Mouse (Mus musculus) heart, embryonic 14.5 days (tissue): ENCODE data around the gene Polr1c. TPM values are rescaled to one million over a fixed set of nuclear protein-coding genes. Genes with fewer than 3 reads are reported as not detected.
A peak's percentile ranks its signal among the peaks of the same experiment; 100 is the strongest.

ENCODE experiments used
- ATAC-seq: fragments of 200-750 bp; cut with Nextera tagmentation; 2 replicates; pipeline ENCODE4 v1.8.0; 2017; ENCODE audit warnings: low read depth, moderate TSS enrichment; ENCODE audit not compliant: insufficient number of reproducible peaks, insufficient read depth, low FRiP score
- H3K27ac ChIP-seq, 2 experiments: fragments of 200-500 bp in 1 of 2; fragments of 300-500 bp in 1 of 2; sonication (generic) in 1 of 2; replicated peaks in 1 of 2; 2 replicates each; pipeline ENCODE4 v1.5.1; 2012 to 2014; ENCODE audit warnings: low read depth in 2 of 2, low read length in 2 of 2, control low read depth in 1 of 2, mild to moderate bottlenecking in 1 of 2, mixed read lengths in 1 of 2; ENCODE audit not compliant: control insufficient read depth in 1 of 2, insufficient read depth in 1 of 2
- H3K27me3 ChIP-seq: fragments of 300-500 bp; sonication (generic); 2 replicates; pipeline ENCODE4 v1.6.1; 2014; ENCODE audit warnings: mild to moderate bottlenecking, low read length, control low read depth; ENCODE audit not compliant: control insufficient read depth, insufficient read depth
- H3K36me3 ChIP-seq: fragments of 300-500 bp; sonication (generic); 2 replicates; pipeline ENCODE4 v1.6.1; 2014; ENCODE audit warnings: mild to moderate bottlenecking, control low read depth, low read length, mixed read lengths; ENCODE audit not compliant: control insufficient read depth, insufficient read depth
- H3K4me1 ChIP-seq, 2 experiments: fragments of 200-500 bp in 1 of 2; fragments of 300-500 bp in 1 of 2; sonication (generic) in 1 of 2; 2 replicates each; pipeline ENCODE4 v1.6.1; 2012 to 2014; ENCODE audit warnings: low read length in 2 of 2, control low read depth in 1 of 2, mixed read lengths in 1 of 2; ENCODE audit not compliant: control insufficient read depth in 2 of 2, insufficient read depth in 2 of 2
- H3K4me2 ChIP-seq: fragments of 300-500 bp; sonication (generic); 2 replicates; pipeline ENCODE4 v1.6.1; 2014; ENCODE audit warnings: mild to moderate bottlenecking, low read length
- H3K4me3 ChIP-seq, 2 experiments: fragments of 200-500 bp in 1 of 2; fragments of 300-500 bp in 1 of 2; sonication (generic) in 1 of 2; 2 replicates each; pipeline ENCODE4 v1.5.1; 2012 to 2014; ENCODE audit warnings: low read length in 2 of 2, mild to moderate bottlenecking in 2 of 2, control low read depth in 1 of 2, low read depth in 1 of 2, moderate library complexity in 1 of 2; ENCODE audit not compliant: control insufficient read depth in 1 of 2, insufficient read depth in 1 of 2
- H3K9ac ChIP-seq: fragments of 300-500 bp; sonication (generic); 2 replicates; pipeline ENCODE4 v1.6.1; 2014; ENCODE audit warnings: mild to moderate bottlenecking, low read length
- H3K9me3 ChIP-seq: fragments of 300-500 bp; sonication (generic); 2 replicates; pipeline ENCODE4 v1.6.1; 2016; ENCODE audit warnings: low read length, control low read depth; ENCODE audit not compliant: control insufficient read depth
- WGBS: fragments of 180-500 bp; shearing (Covaris S2); extraction: QIAGEN DNeasy Blood & Tissue Kit; methylation state at CpG from one replicate; pipeline ENCODE4 v1.1.7; 2014; 5-methylcytosine and 5-hydroxymethylcytosine counted together
- polyA plus RNA-seq: library from polyadenylated mRNA; unstranded; fragments of >200 nt; fragmentation: Nextera tagmentation; extraction: Ambion mirVana; gene quantifications from 2 replicates; pipeline ENCODE4 v1.2.1, GENCODE M21; 2014

The Polr1c gene
- polyA plus RNA-seq, 1 experiment from 2014 or later: 48.7 TPM

DNA sequence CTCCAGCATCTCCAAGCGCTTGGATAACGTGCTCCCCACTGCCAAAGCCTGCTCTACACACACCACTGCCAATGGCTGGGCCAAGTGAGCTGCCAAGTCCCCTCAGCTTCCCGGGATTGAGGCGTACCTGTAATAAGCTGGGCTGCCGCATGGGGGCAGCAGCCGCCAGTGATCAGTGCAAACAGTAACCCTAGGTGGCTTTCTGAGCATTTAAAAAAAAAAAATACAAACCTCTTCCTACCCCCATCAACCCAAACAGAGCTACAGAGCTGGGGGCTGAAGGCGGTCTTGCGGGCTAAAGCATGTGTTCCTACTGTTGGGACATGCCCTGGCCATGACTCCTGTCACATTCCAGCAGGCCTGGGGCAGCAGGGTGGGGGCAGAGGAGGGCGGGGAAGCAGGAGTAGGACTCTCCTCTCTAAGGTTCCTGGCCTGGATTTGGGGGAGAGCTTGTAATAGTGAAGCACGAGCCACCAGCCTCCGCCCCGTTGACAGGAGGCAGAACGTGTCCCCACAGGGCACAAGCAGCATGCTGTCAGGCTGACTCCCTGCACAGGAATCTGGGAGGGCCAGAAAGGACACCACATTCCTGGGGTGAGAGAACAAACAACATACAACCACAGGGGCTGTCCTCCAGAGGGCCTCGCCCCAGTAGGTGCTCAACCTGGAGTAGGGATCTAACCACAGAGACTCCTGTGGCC, 18.2 kb upstream of the Polr1c start:
- Histone ChIP-seq H3K9ac (no peak overlapping the region), H3K4me3 (no peak overlapping the region), H3K4me1 (peaks cover 9 to 12% of the 10 kb centered on the region in 2 experiments; a peak in 3 of 4 replicates), H3K27me3 (no peaks in the 10 kb centered on the region), H3K9me3 (no peaks in the 10 kb centered on the region), H3K36me3 (peaks cover 85% of the 10 kb centered on the region), H3K27ac (no peak overlapping the region), H3K4me2 (no peak overlapping the region)
- no peak for ATAC-seq
- WGBS: 12% methylated on average over 14 of the region's 14 CpGs

- WGBS: 87% methylated on average over 12 of the region's 12 CpGs
- Histone ChIP-seq H3K27ac (no peak overlapping the region), H3K4me3 (no peak overlapping the region), H3K4me2 (no peak overlapping the region), H3K27me3 (no peaks in the 10 kb centered on the region), H3K36me3 (peaks cover 85% of the 10 kb centered on the region), H3K9me3 (no peaks in the 10 kb centered on the region), H3K4me1 (peaks cover 9 to 12% of the 10 kb centered on the region in 2 experiments; a peak in 3 of 4 replicates), H3K9ac (no peak overlapping the region)
- no peak for ATAC-seq
Measured at GRCm38 (mm10) chr17:46265502-46265901, 17.6 kb upstream of the Polr1c start.

DNA sequence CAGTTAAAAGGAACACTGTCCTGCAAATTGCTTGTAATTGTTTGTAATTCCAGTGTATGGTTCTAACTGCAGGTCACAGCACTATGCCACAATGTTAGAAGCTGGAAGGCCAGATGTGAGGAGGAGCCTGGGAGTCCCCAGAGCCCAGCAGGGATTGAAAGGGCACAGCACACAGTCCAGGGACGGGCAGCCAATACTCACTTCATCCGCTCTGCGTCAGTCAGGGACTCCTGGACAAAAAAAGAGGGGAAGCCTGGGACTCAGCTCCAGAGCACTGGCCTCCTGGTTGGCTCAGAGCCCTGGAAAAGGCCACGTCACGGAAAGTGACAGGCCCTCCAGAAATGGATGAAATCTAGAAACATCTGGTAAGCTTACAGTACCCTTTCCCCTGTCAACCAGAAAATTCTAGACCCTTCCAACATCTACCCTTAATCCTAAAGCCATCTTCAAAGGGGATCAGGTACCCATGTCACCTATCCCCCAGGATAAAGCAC, 14.4 kb upstream of the Polr1c start:
- no peak overlapping the region for H3K4me3 ChIP-seq
- 70% methylated on average over 5 of the region's 5 CpGs for WGBS
- H3K36me3 ChIP-seq: peaks cover 92% of the 10 kb centered on the region
- H3K4me1 ChIP-seq: peaks cover 6 to 10% of the 10 kb centered on the region in 2 experiments; a peak in 3 of 4 replicates
- 0 out of 4 replicates have a peak overlapping the region, but pooled peaks of 1 of the 2 experiments have one; percentile 19 for H3K27ac ChIP-seq
- H3K27me3 ChIP-seq: no peaks in the 10 kb centered on the region
- H3K9me3 ChIP-seq: no peaks in the 10 kb centered on the region
- H3K4me2 ChIP-seq: no peak overlapping the region
- H3K9ac ChIP-seq: no peak overlapping the region
- ATAC-seq: no peak

DNA sequence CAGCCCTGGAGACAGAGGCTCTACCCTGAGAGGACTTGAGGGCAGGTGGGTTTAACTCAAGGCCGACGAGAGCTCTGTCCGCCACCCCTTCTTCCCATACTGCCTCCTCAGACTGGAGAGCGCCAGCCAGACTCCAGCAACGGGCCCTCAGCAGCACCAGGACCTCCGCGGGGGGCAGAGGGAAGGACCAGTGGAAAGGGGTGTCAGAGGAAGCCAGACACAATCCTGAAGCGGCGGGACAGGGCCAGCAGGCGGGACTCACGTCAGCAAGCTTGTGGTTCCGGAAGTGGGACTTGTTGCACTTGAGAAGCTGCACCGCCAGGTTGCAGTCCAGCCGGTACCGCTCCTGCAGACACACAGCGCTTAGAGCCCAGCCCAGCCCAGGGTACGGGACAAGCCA, 11.8 kb upstream of the Polr1c start:
- Histone ChIP-seq H3K4me3 (no peak overlapping the region), H3K4me1 (peaks cover 0 to 2% of the 10 kb centered on the region in 2 experiments; a peak in 2 of 4 replicates), H3K27ac (0 out of 4 replicates have a peak overlapping the region, but pooled peaks of 1 of the 2 experiments have one; percentile 6), H3K27me3 (peaks cover 9% of the 10 kb centered on the region), H3K9ac (no peak overlapping the region), H3K4me2 (no peak overlapping the region), H3K36me3 (peaks cover 74% of the 10 kb centered on the region), H3K9me3 (no peaks in the 10 kb centered on the region)
- ATAC-seq: no peak
- WGBS: 85% methylated on average over 17 of the region's 17 CpGs

DNA sequence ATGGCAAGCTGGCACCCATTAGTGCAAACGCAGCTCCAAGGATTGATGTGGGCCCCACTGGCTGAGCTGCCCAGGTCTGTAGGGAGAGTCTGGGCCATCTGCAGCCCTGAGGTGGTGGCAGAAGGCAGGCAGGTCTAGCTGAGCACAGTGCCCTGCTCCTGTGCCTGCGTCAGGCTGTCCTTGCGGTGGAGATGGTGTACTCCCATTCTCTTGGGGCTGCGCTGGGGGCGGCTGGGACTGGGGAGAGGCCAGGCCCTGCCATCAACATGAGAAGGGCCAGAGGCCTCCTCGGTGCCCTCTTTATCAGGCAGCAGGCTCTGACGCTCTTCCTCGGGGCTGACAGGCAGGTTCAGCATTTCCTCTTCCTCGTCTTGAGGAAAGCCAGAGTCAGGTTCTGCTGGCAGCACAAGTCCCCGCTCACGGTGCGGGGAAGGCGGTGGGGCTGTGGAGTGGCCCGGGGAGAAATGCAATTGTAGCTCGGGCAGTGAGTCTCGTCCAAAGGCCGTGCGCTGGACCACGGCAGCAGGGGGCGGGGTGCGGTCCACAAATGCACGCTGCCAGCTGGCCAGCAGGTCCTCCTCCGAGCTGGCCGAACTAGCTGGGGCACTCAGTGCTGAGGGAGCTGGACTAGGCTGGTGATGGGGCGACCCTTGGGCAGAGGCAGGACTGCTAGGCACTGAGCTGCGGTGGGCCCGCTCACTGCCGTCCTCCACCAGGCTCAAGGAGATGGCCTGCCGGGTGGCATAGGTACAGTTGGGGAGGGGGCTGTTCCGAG, 10.6 kb upstream of the Polr1c start:
- H3K36me3 ChIP-seq: peaks cover 62% of the 10 kb centered on the region
- no peak overlapping the region for H3K9ac ChIP-seq
- peaks cover 2 to 10% of the 10 kb centered on the region in 2 experiments; a peak in 3 of 4 replicates for H3K4me1 ChIP-seq
- H3K9me3 ChIP-seq: no peaks in the 10 kb centered on the region
- no peak overlapping the region for H3K4me2 ChIP-seq
- peak overlapping the region; percentile 43 to 47; a peak in 1 of 4 replicates for H3K27ac ChIP-seq
- H3K4me3 ChIP-seq: no peak overlapping the region
- WGBS: 70% methylated on average over 28 of the region's 30 CpGs
- ATAC-seq: peak; percentile 11; the same call in 1 of the 2 replicates
- peaks cover 16% of the 10 kb centered on the region for H3K27me3 ChIP-seq

DNA sequence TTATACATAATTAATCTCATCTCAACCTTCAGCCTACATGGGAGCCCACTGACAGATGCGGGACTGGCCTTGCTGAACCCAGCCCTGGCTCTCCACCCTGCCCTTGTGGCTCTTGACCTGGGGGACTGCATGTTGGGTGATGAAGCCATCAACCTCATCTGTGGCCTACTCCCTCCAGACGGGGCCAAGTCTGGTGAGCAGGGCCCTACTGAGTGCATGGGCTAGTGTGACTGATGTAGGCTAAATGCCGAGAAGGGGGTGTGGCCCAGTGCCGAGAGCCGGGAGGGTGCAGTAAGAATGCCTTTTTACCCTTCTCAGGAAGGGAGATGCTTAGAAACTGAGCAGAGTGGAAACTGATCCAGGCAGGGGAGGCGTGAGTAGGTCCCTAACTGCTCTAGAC, 7.3 kb upstream of the Polr1c start:
- Histone ChIP-seq H3K4me3 (no peak overlapping the region), H3K27ac (no peak overlapping the region), H3K36me3 (peaks cover 53% of the 10 kb centered on the region), H3K4me1 (peaks cover 5 to 15% of the 10 kb centered on the region in 2 experiments; a peak in 3 of 4 replicates), H3K9ac (no peak overlapping the region), H3K9me3 (no peaks in the 10 kb centered on the region), H3K27me3 (peaks cover 16% of the 10 kb centered on the region), H3K4me2 (0 out of 2 replicates have a peak overlapping the region, but pooled peaks have one; percentile 1)
- ATAC-seq: no peak
- 32% methylated on average over 6 of the region's 6 CpGs for WGBS

- under 1% methylated on average over 54 of the region's 54 CpGs for WGBS
- H3K4me2 ChIP-seq: peak overlapping the region; percentile 100
- peaks cover 16% of the 10 kb centered on the region for H3K27me3 ChIP-seq
- peaks cover 8 to 21% of the 10 kb centered on the region in 2 experiments for H3K4me1 ChIP-seq
- peaks cover 53% of the 10 kb centered on the region for H3K36me3 ChIP-seq
- H3K27ac ChIP-seq: no peak overlapping the region
- H3K9ac ChIP-seq: peak overlapping the region; percentile 69
- no peaks in the 10 kb centered on the region for H3K9me3 ChIP-seq
- 0 out of 2 replicates have a peak, but pooled peaks have one; percentile 15 for ATAC-seq
- peak overlapping the region; percentile 47 to 71 for H3K4me3 ChIP-seq
Measured at GRCm38 (mm10) chr17:46254106-46254505, 6.3 kb upstream of the Polr1c start.
